Mouse (Mus musculus) liver, adult 2 months (tissue): ENCODE measurements at regions not wholly inside any gene's neighbourhood (a gene's known extent, or its start where the extent isn't known, plus 50 kb on each side); places are given as distances from the start of the nearest gene placed in this dataset.
A peak's percentile ranks its signal among the peaks of the same experiment; 100 is the strongest.

Source experiments
- DNase-seq: peaks from one replicate; pipeline ENCODE4 v3.0.0-alpha.2; 2011; ENCODE audit warnings: low read depth, low spot score; ENCODE audit errors: extremely low read depth
- H3K27ac ChIP-seq: fragments of 200-500 bp; replicated peaks from 2 replicates; pipeline ENCODE4 v1.5.1; 2012; ENCODE audit warnings: low read depth, mild to moderate bottlenecking, control low read depth, inconsistent platforms, low read length; ENCODE audit not compliant: insufficient read depth
- H3K27me3 ChIP-seq: fragments of 200-500 bp; 2 replicates; pipeline ENCODE4 v1.6.1; 2012; ENCODE audit warnings: mild to moderate bottlenecking, moderate library complexity, low read length, inconsistent platforms; ENCODE audit not compliant: control insufficient read depth, insufficient read depth
- H3K36me3 ChIP-seq: fragments of 200-500 bp; 2 replicates; pipeline ENCODE4 v1.6.1; 2012; ENCODE audit warnings: low read length, inconsistent platforms; ENCODE audit not compliant: control insufficient read depth, insufficient read depth
- H3K4me1 ChIP-seq: fragments of 200-500 bp; 2 replicates; pipeline ENCODE4 v1.6.1; 2011; ENCODE audit warnings: low read length; ENCODE audit not compliant: control insufficient read depth, insufficient read depth
- H3K4me3 ChIP-seq: fragments of 200-500 bp; 2 replicates; pipeline ENCODE4 v1.5.1; 2011; ENCODE audit warnings: low read depth, mild to moderate bottlenecking, control low read depth, low read length, moderate library complexity; ENCODE audit not compliant: insufficient read depth
- H3K79me2 ChIP-seq: fragments of 200-500 bp; 2 replicates; pipeline ENCODE4 v1.6.1; 2012; ENCODE audit warnings: inconsistent platforms, mild to moderate bottlenecking, low read length, moderate library complexity; ENCODE audit not compliant: control insufficient read depth, insufficient read depth
- H3K9ac ChIP-seq: fragments of 200-500 bp; 2 replicates; pipeline ENCODE4 v1.6.1; 2012; ENCODE audit warnings: low read depth, mild to moderate bottlenecking, control low read depth, inconsistent platforms, low read length
- CTCF ChIP-seq: fragments of 200-500 bp; IDR thresholded peaks from 2 replicates; pipeline ENCODE4 v1.5.1; 2011; ENCODE audit warnings: low read depth, low read length, control low read depth
- POLR2A ChIP-seq: fragments of 200-500 bp; IDR thresholded peaks from 2 replicates; pipeline ENCODE4 v1.6.1; 2011; ENCODE audit warnings: low read length, control low read depth; ENCODE audit not compliant: insufficient read depth; ENCODE audit errors: extremely low read depth
- WGBS: fragments of 180-500 bp; shearing (Covaris S2); methylation state at CpG from one replicate; pipeline ENCODE4 v1.1.7; 2018; 5-methylcytosine and 5-hydroxymethylcytosine counted together

DNA sequence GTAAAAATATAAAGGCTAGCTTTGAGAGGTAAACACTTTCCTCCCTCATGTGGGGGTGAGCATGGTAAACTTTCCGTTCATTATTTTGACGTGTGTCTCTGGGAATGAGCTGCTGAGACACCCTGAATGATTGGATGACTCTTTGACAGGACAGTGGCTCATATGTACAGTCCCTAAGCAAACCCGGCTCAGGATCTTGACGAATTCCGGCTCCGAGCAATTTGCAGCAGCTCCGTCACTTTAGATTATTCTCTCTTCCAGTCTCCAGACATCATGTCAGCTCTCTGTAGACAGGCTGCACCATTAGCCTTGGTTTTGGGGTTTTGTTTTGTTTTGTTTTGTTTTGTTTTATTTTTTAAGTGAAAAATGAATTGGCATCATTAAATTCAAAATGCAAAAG is 194.0 kb downstream of the 1700009N14Rik start:
- Histone ChIP-seq H3K36me3 (no peaks in the 10 kb centered on the region), H3K27me3 (no peaks in the 10 kb centered on the region), H3K4me1 (no peaks in the 10 kb centered on the region), H3K4me3 (no peak overlapping the region), H3K27ac (no peak overlapping the region), H3K9ac (no peak overlapping the region), H3K79me2 (no peaks in the 10 kb centered on the region)
- WGBS = 87% methylated on average over 7 of the region's 7 CpGs
- TF ChIP-seq CTCF (no peak), POLR2A (no peak)
- DNase-seq = no peak

DNA sequence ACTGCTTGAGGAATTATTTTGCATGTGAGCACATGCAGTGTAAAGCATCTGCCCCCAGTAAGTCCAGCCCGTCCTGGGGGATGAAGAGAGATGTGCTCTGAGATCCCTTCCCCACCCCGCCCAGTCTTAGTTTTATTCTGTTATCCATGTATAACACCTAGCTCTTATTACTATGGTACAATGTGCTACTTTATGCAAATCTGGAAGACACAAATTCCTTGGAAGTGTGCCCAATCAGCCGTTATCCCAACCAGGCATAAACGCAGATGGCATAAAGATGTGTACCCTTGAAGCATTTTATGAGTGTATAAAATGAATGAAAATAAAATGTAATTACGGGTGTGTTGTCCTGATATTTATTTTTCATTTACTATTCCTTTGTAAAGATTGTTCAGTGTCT is 194.8 kb downstream of the 1700009N14Rik start:
- TF ChIP-seq CTCF (no peak), POLR2A (no peak)
- Histone ChIP-seq H3K9ac (no peak overlapping the region), H3K4me1 (no peaks in the 10 kb centered on the region), H3K79me2 (no peaks in the 10 kb centered on the region), H3K27me3 (no peaks in the 10 kb centered on the region), H3K4me3 (no peak overlapping the region), H3K36me3 (no peaks in the 10 kb centered on the region), H3K27ac (no peak overlapping the region)
- DNase-seq = no peak
- WGBS = 85% methylated on average over 5 of the region's 5 CpGs

DNA sequence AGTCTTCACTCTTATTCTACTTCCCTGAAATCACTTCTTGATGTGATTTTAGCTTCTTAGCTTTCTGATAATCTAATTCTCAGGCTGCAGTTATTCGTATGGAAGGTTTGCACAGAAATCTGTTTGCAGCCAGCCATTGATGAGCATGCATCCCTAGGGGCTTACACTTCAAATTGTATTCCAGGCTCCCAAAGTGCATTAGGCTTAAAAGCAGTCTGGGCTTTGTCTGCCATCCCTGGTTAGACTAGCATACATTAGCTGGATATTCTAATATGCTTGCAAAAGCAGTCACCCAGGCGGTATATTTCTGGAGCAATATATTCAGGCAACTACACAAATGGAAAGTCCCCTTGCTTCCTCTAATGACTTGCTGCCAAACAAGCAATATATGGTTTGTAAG is 210.4 kb downstream of the 1700009N14Rik start:
- DNase-seq = no peak
- Histone ChIP-seq H3K27ac (no peak overlapping the region), H3K9ac (no peak overlapping the region), H3K79me2 (no peaks in the 10 kb centered on the region), H3K4me3 (no peak overlapping the region), H3K36me3 (no peaks in the 10 kb centered on the region), H3K27me3 (no peaks in the 10 kb centered on the region), H3K4me1 (no peaks in the 10 kb centered on the region)
- 84% methylated on average over 2 of the region's 2 CpGs for WGBS
- TF ChIP-seq POLR2A (no peak), CTCF (no peak)

DNA sequence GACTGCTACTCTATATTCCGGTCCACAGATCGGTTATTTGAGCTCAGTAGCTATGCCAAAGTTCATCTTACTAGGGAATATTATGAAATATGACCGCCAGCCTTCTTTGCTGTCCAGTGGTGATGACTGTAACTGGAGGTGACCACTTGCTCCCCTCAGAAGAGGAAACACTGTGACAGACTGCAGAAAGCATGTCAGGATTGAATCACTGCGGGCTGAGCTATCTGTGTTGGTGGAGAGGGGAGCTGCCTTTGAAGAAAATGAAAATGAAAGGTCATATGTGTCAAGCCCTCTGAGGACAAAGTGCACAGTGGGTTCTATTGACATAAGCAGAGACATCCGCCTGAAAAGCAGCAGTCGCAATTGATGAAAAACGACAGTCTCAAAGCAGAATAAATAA is 222.5 kb downstream of the 1700009N14Rik start:
- Histone ChIP-seq H3K36me3 (no peaks in the 10 kb centered on the region), H3K79me2 (no peaks in the 10 kb centered on the region), H3K4me3 (peak overlapping the region; percentile 51), H3K27me3 (no peaks in the 10 kb centered on the region), H3K9ac (no peak overlapping the region; the same call in 1 of the 2 replicates), H3K27ac (peak overlapping the region; percentile 82), H3K4me1 (peaks cover 3% of the 10 kb centered on the region; the same call in 1 of the 2 replicates)
- DNase-seq = peak; percentile 73
- 19% methylated on average over 7 of the region's 7 CpGs for WGBS
- TF ChIP-seq CTCF (no peak), POLR2A (no peak)

DNA sequence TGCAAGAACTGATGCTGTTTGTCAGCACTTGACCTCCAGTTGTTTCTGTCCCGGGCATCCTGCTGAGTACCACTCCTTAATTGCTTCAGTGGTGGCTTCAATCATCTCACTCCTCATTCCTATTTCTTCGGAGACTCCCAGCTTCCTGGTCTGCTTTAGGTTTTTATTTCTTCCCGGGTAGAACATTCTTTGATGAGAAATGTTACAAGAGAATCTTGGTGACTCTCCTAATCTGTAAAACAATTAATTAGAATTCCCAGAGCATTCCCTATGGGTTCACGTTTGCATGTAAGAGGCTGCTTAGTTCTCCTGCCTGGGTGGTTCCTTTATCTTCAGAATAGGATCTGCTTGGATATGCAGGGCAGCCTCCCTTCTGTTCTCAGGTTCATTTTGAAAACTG is 245.1 kb downstream of the 1700009N14Rik start:
- WGBS = 29% methylated on average over 4 of the region's 4 CpGs
- H3K4me3 ChIP-seq = no peak overlapping the region

DNA sequence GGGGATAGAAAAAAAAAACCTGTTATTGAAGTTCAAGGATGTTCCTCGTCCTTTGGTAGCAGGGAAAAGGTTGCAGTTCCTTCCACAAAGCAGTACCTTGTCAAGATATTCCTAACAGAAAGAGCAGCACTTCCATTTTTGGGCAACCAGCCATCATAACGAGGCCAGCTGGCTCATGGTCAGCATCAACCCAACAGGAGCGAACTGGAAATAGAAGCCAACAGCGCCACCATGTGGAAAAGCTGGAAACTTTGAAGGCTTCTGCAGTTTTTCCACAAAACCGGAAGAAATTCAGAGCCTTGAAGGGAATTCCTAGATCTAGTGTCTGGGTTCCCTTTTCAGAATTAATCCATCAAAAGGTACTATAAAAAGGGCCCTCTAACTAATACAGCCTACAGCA is 247.5 kb downstream of the 1700009N14Rik start:
- no peak for TF ChIP-seq POLR2A
- TF ChIP-seq CTCF = peak; percentile 57

More for the DNA sequence above, 245.1 kb downstream of the 1700009N14Rik start:
- no peaks in the 10 kb centered on the region for H3K36me3 ChIP-seq
- no peak overlapping the region for H3K9ac ChIP-seq
- no peak overlapping the region for H3K27ac ChIP-seq
- no peaks in the 10 kb centered on the region for H3K79me2 ChIP-seq
- TF ChIP-seq POLR2A (no peak), CTCF (no peak)
- H3K27me3 ChIP-seq = no peaks in the 10 kb centered on the region
- H3K4me1 ChIP-seq = no peaks in the 10 kb centered on the region
- no peak for DNase-seq

More for the DNA sequence above, 247.5 kb downstream of the 1700009N14Rik start:
- H3K4me1 ChIP-seq = no peaks in the 10 kb centered on the region
- no peaks in the 10 kb centered on the region for H3K79me2 ChIP-seq
- 17% methylated on average over 5 of the region's 5 CpGs for WGBS
- no peaks in the 10 kb centered on the region for H3K27me3 ChIP-seq
- H3K9ac ChIP-seq = no peak overlapping the region
- no peaks in the 10 kb centered on the region for H3K36me3 ChIP-seq
- peak; percentile 70 for DNase-seq
- H3K27ac ChIP-seq = no peak overlapping the region
- no peak overlapping the region for H3K4me3 ChIP-seq
